Mouse (Mus musculus): Measurements from ENCODE around the gene Gm17581.

DNA sequence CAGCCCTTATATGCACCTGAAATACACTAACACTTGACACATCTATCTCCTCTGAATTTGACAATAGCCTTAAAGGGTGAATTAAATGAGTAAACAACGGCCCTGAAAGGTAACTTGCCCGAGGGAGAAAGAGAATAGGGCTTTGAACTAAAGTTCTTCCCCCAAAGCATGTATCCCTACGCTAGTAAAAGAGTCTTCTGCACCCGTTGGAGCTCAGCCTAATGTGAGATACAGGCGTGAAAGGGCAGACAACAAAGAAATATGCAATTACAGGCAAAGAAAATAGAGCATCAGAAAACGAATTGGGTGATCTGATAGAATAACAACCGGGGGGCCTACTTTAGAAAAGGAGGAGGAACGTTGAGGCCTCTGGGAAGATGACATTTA, 44.3 kb downstream of the Gm17581 start:
- TF ChIP-seq CTCF (IDR thresholded peaks at IDR 0.05; ENCODE audit: insufficient read depth, low read length), result no peak
- no peak for TF ChIP-seq POLR2A (IDR thresholded peaks at IDR 0.05; ENCODE audit: borderline replicate concordance, extremely low read depth, low read depth, low read length)
